ENCODE assay signal across 8 mouse cellular contexts in the genomic region with DNA sequence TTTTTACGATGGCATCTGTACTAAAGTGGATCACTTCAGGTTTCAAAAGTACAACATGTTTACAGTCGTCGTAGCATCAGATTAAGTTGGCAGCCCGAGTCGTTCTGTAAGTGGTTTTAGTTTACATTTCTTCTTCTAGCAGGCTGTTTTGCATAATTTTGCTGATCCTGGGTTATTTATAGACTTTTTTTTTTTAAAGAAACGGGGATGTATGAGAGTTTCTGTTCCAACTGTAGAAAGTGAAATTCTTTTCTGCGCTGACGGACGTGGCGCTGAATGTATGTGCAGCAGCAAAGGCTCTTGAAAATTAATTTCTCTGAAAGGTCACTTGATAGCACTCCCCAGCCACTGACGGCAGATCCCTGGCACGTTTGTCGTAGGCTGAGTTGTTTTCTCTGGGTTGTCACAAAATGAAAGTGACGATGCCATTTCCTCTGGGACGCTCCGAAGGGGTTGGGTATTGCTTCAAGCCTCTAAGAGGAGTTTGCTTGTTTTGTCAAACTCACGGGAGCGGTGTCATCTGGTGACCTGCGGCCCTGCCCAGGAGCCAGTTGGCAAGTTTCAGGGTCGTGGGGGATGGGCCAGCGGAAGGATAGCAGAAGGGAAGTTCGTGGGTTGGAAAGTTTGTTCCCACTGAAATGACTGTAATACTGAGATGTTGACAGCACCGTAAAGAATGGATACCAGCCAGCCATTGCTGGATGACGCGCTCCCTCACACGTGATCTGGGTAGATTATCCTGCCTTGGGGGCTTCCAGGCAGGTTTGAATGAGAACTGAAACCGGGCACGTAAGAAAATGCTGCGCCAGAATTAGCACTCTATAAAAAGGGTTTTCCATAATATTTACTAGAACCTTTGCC.
DNase-seq lines count a peak whose midpoint lies in the region; ATAC-seq and TF ChIP-seq lines count a peak whose summit lies in the region.

No protein-coding gene starts in this region.

- H3K4me2 ChIP-seq in forebrain, embryonic 14.5 days (ENCODE audit: low read length) = peak overlapping the region; percentile 89

- H3K4me1 ChIP-seq in MEL (ENCODE audit: control insufficient read depth in 1 of 2, insufficient read depth in 2 of 2, low read length in 2 of 2) = peaks cover 0 to 17% of the 10 kb centered on the region in 2 experiments; a peak in 2 of 4 replicates
- H3K4me1 ChIP-seq in forebrain, embryonic 14.5 days (ENCODE audit: control insufficient read depth, insufficient read depth, low read length) = peaks cover 17% of the 10 kb centered on the region

- H3K27me3 ChIP-seq in MEL (ENCODE audit: control insufficient read depth in 1 of 2, insufficient read depth in 2 of 2, low read length in 2 of 2) = no peaks in the 10 kb centered on the region
- H3K27me3 ChIP-seq in forebrain, embryonic 14.5 days (replicated peaks; ENCODE audit: control insufficient read depth, insufficient read depth, low read length) = 0 out of 2 replicates have a peak, but pooled peaks cover 3% of the 10 kb centered on the region

- WGBS in forebrain, embryonic 14.5 days = under 1% methylated on average over 29 of the region's 29 CpGs

- peak; percentile 78 for DNase-seq in MEL (ENCODE audit: low read depth, low spot score)
- peak; percentile 33 for DNase-seq in cerebellum, adult 11 months
- DNase-seq in forebrain, embryonic 14.5 days (ENCODE audit: low spot score) = peak; percentile 62
- DNase-seq in heart, postnatal 4 days = peak; percentile 70
- DNase-seq in layer of hippocampus, adult 9-11 months = peak; percentile 38
- peak; percentile 67 for DNase-seq in lung, postnatal 14 days
- peak; percentile 29 for DNase-seq in ovary, postnatal 10 days (ENCODE audit: low spot score)
- DNase-seq in thymus, postnatal 36 days = peak; percentile 69 to 70

- peaks cover 0 to 3% of the 10 kb centered on the region in 2 experiments; a peak in 1 of 4 replicates for H3K36me3 ChIP-seq in MEL (ENCODE audit: control insufficient read depth in 1 of 2, insufficient read depth in 2 of 2, low read length in 2 of 2)
- H3K36me3 ChIP-seq in forebrain, embryonic 14.5 days (ENCODE audit: control insufficient read depth, insufficient read depth, low read length) = no peaks in the 10 kb centered on the region

- peak overlapping the region; percentile 91 for H3K27ac ChIP-seq in MEL (ENCODE audit: control insufficient read depth, low read depth, low read length)
- H3K27ac ChIP-seq in forebrain, embryonic 14.5 days (ENCODE audit: low read depth, low read length) = no peak overlapping the region

- H3K4me3 ChIP-seq in MEL (ENCODE audit: control insufficient read depth in 1 of 2, insufficient read depth in 1 of 2, low read depth in 2 of 2, low read length in 2 of 2) = peak overlapping the region; percentile 93 to 98
- H3K4me3 ChIP-seq in forebrain, embryonic 14.5 days (ENCODE audit: low read depth, low read length) = peak overlapping the region; percentile 36

- TF ChIP-seq RAD21 in MEL (IDR thresholded peaks at IDR 0.05; ENCODE audit: low read depth, low read length) = no peak

- H3K9me3 ChIP-seq in MEL (replicated peaks; ENCODE audit: insufficient read depth, low read length) = no peaks in the 10 kb centered on the region
- no peaks in the 10 kb centered on the region for H3K9me3 ChIP-seq in forebrain, embryonic 14.5 days (replicated peaks; ENCODE audit: control insufficient read depth, low read length)

- no peaks in the 10 kb centered on the region; the same call in 1 of the 2 replicates for H3K79me2 ChIP-seq in MEL (ENCODE audit: control insufficient read depth, insufficient read depth, low read length, poor library complexity)

- TF ChIP-seq POLR2A in MEL (IDR thresholded peaks at IDR 0.05; ENCODE audit: control insufficient read depth in 1 of 2, insufficient read depth in 1 of 2, low read depth in 1 of 2, low read length in 2 of 2, poor library complexity in 1 of 2) = 0 out of 4 replicates have a peak, but pooled peaks of 1 of the 2 experiments have one; percentile 23

- TF ChIP-seq EP300 in MEL (IDR thresholded peaks at IDR 0.05; ENCODE audit: low read depth in 1 of 2, low read length in 2 of 2) = no peak; a peak in 1 of 4 replicates

- ATAC-seq in forebrain, embryonic 14.5 days = peak; percentile 75

- TF ChIP-seq CTCF in MEL (IDR thresholded peaks at IDR 0.05 in 2 of 3, conservative IDR thresholded peaks at IDR 0.05 in 1 of 3; ENCODE audit: control insufficient read depth in 1 of 3, insufficient read depth in 1 of 3, low read depth in 2 of 3, low read length in 3 of 3, poor library complexity in 1 of 3, severe bottlenecking in 1 of 3) = no peak

- peak overlapping the region; percentile 78 for H3K9ac ChIP-seq in MEL (ENCODE audit: control insufficient read depth, low read depth, low read length, poor library complexity, severe bottlenecking)
- peak overlapping the region; percentile 43 for H3K9ac ChIP-seq in forebrain, embryonic 14.5 days (ENCODE audit: low read length)

TF ChIP-seq in MEL, 35 proteins besides CTCF, POLR2A, EP300 and RAD21:
- TF ChIP-seq RCOR1 (IDR thresholded peaks at IDR 0.05; ENCODE audit: low read depth, low read length) (peak; percentile 12; the same call in 1 of the 2 replicates), MAX (IDR thresholded peaks at IDR 0.05; ENCODE audit: low read length) (peak; percentile 65), MAZ (IDR thresholded peaks at IDR 0.05; ENCODE audit: low read depth, low read length) (0 out of 2 replicates have a peak, but pooled peaks have one; percentile 36), MXI1 (IDR thresholded peaks at IDR 0.05; ENCODE audit: low read depth, low read length) (peak; percentile 77), MYB (IDR thresholded peaks at IDR 0.05; ENCODE audit: low read depth, low read length) (no peak), TCF12 (IDR thresholded peaks at IDR 0.05; ENCODE audit: low read depth, low read length) (no peak), ZNF384 (IDR thresholded peaks at IDR 0.05; ENCODE audit: low read depth, low read length) (peak; percentile 51; the same call in 1 of the 2 replicates), CHD2 (IDR thresholded peaks at IDR 0.05; ENCODE audit: low read length) (no peak), ZMIZ1 (IDR thresholded peaks at IDR 0.05; ENCODE audit: low read depth, low read length) (no peak), POLR2AphosphoS2 (IDR thresholded peaks at IDR 0.05; ENCODE audit: low read length) (no peak), USF2 (IDR thresholded peaks at IDR 0.05; ENCODE audit: borderline replicate concordance in 1 of 2, insufficient read depth in 1 of 2, low read depth in 1 of 2, low read length in 2 of 2) (0 out of 4 replicates have a peak, but pooled peaks of 1 of the 2 experiments have one; percentile 57), MYC (IDR thresholded peaks at IDR 0.05; ENCODE audit: low read depth, low read length) (peak; percentile 52; the same call in 1 of the 2 replicates), MEF2A (IDR thresholded peaks at IDR 0.05; ENCODE audit: extremely low read depth, insufficient replicate concordance, low read depth, low read length, poor library complexity, severe bottlenecking) (no peak), KAT2A (conservative IDR thresholded peaks at IDR 0.05; ENCODE audit: low read depth, low read length) (no peak), SMC3 (IDR thresholded peaks at IDR 0.05; ENCODE audit: low read depth, low read length) (no peak), TAL1 (IDR thresholded peaks at IDR 0.05; ENCODE audit: low read length) (no peak), USF1 (IDR thresholded peaks at IDR 0.05; ENCODE audit: low read depth, low read length) (peak; percentile 89), GATA1 (IDR thresholded peaks at IDR 0.05; ENCODE audit: low read depth, low read length) (no peak), POLR2AphosphoS5 (IDR thresholded peaks at IDR 0.05; ENCODE audit: borderline replicate concordance, low read depth, low read length) (no peak), CHD1 (IDR thresholded peaks at IDR 0.05; ENCODE audit: low read depth, low read length) (no peak), UBTF (IDR thresholded peaks at IDR 0.05; ENCODE audit: borderline replicate concordance, insufficient read depth, low read depth, low read length) (no peak), ZC3H11A (IDR thresholded peaks at IDR 0.05; ENCODE audit: low read depth, low read length) (no peak), HCFC1 (IDR thresholded peaks at IDR 0.05; ENCODE audit: low read depth, low read length) (0 out of 2 replicates have a peak, but pooled peaks have one; percentile 12), ELF1 (IDR thresholded peaks at IDR 0.05; ENCODE audit: low read depth, low read length) (0 out of 2 replicates have a peak, but pooled peaks have one; percentile 7), SIN3A (IDR thresholded peaks at IDR 0.05; ENCODE audit: low read length) (peak; percentile 89), MAFK (IDR thresholded peaks at IDR 0.05; ENCODE audit: borderline replicate concordance, low read depth, low read length) (no peak), ZKSCAN1 (IDR thresholded peaks at IDR 0.05; ENCODE audit: low read depth, low read length) (no peak), GABPA (IDR thresholded peaks at IDR 0.05; ENCODE audit: low read depth, low read length) (no peak), TBP (IDR thresholded peaks at IDR 0.05; ENCODE audit: low read depth, low read length) (no peak), BHLHE40 (IDR thresholded peaks at IDR 0.05; ENCODE audit: borderline replicate concordance, low read depth, low read length) (peak; percentile 91), ETS1 (IDR thresholded peaks at IDR 0.05; ENCODE audit: low read depth, low read length) (peak; percentile 67), JUND (IDR thresholded peaks at IDR 0.05; ENCODE audit: low read depth, low read length) (no peak), E2F4 (IDR thresholded peaks at IDR 0.05; ENCODE audit: borderline replicate concordance, low read depth, low read length) (no peak), NRF1 (IDR thresholded peaks at IDR 0.05; ENCODE audit: insufficient read depth, low read depth, low read length, poor library complexity, severe bottlenecking) (no peak), NELFE (IDR thresholded peaks at IDR 0.05; ENCODE audit: low read depth, low read length) (no peak)
